Mouse (Mus musculus) common myeloid progenitor, adult 5-6 weeks (primary cell): ENCODE results near the gene Htatip2. TPM values are rescaled to one million over a fixed set of nuclear protein-coding genes. Genes with fewer than 3 reads are reported as not detected.

Experiments
- total RNA-seq: library from RNA; stranded (forward); fragments of 200-1000, 187-1606 nt; gene quantifications from 2 replicates; pipeline ENCODE4 v1.2.3, GENCODE M21; 2017

Htatip2 gene
- total RNA-seq, 1 experiment from 2014 or later: 11.4 TPM

Other genes with a start within 250 kb of the Htatip2 start
- gene Dbx1, start 122.3 kb upstream of the Htatip2 start, total RNA-seq: not detected in 2 replicates
- 66.2 and 81.4 TPM in 2 replicates for gene Prmt3, start 19.2 kb downstream of the Htatip2 start, total RNA-seq
- gene Slc6a5, start 151.0 kb downstream of the Htatip2 start, total RNA-seq: not detected in 2 replicates
- not detected in 2 replicates for gene Nell1, start 215.7 kb downstream of the Htatip2 start, total RNA-seq